Mouse (Mus musculus) heart, adult 2 months (tissue): ENCODE measurements at regions not wholly inside any gene's neighbourhood (a gene's known extent, or its start where the extent isn't known, plus 50 kb on each side); places are given as distances from the start of the nearest gene placed in this dataset.

Experiments used
- CTCF ChIP-seq: fragments of 200-600 bp; IDR thresholded peaks from 2 replicates; pipeline ENCODE4 v1.8.1; 2022; ENCODE audit warnings: antibody characterized with exemption, mild to moderate bottlenecking, moderate library complexity
- EP300 ChIP-seq: fragments of 200-500 bp; IDR thresholded peaks from 2 replicates; pipeline ENCODE4 v1.6.1; 2011; ENCODE audit warnings: low read depth, low read length, control low read depth; ENCODE audit not compliant: insufficient read depth
- POLR2A ChIP-seq: fragments of 200-500 bp; IDR thresholded peaks from 2 replicates; pipeline ENCODE4 v1.6.1; 2011; ENCODE audit warnings: mild to moderate bottlenecking, low read depth, low read length, control low read depth; ENCODE audit not compliant: insufficient read depth

GRCm38 (mm10) chr11:64204305-64204704, 125.0 kb upstream of the Cox10 start:
- no peak for TF ChIP-seq CTCF
- TF ChIP-seq POLR2A: no peak
- TF ChIP-seq EP300: no peak
